17 mouse cellular contexts compared by ENCODE assay signal in genomic region chr8:111650651-111651050, GRCm38 (mm10).
"Had no signal": no experiment of that assay in that cellular context is flagged by ENCODE, and none has a peak within 500 bp of the region (broad histone marks: within the 10 kb centered on the region; RNA-seq: fewer than 3 reads in every experiment).

No protein-coding gene starts in this region.

- H3K36me3 ChIP-seq: midbrain, embryonic 13.5 days; midbrain, embryonic 15.5 days; stomach, embryonic 15.5 days had no signal

- H3K4me3 ChIP-seq: megakaryocyte, embryonic 14.5 days; midbrain, embryonic 13.5 days; midbrain, embryonic 15.5 days; myocyte; neural tube, embryonic 13.5 days; neural tube, embryonic 15.5 days; stomach, embryonic 15.5 days had no signal

- H3K27me3 ChIP-seq: midbrain, embryonic 13.5 days; midbrain, embryonic 15.5 days; neural tube, embryonic 13.5 days; neural tube, embryonic 15.5 days; stomach, embryonic 15.5 days had no signal

- H3K4me1 ChIP-seq: midbrain, embryonic 13.5 days; midbrain, embryonic 15.5 days had no signal

- DNase-seq: lung, adult 18-20 months; lung, embryonic 14.5 days; lung, postnatal 14 days; lung, postnatal 36 days; retina, postnatal 1 day; right cerebral cortex, adult 18-20 months; right cerebral cortex, postnatal 25 days; right cerebral cortex, postnatal 4 days; thymus, postnatal 14 days; thymus, postnatal 36 days had no signal

- H3K9me3 ChIP-seq: midbrain, embryonic 13.5 days; midbrain, embryonic 15.5 days; neural tube, embryonic 15.5 days; stomach, embryonic 15.5 days had no signal
